Mouse (Mus musculus): ENCODE results near the gene Tyrp1. TPM values are rescaled to one million over a fixed set of nuclear protein-coding genes. Genes with fewer than 3 reads are reported as not detected.

Tyrp1 gene
- total RNA-seq (2014; rRNA removed) (0.15 and 0.43 TPM in 2 replicates), polyA plus RNA-seq (2015; fragmentation: Nextera tagmentation; extraction: Ambion mirVana) (0.09 and 0.11 TPM in 2 replicates)

DNA sequence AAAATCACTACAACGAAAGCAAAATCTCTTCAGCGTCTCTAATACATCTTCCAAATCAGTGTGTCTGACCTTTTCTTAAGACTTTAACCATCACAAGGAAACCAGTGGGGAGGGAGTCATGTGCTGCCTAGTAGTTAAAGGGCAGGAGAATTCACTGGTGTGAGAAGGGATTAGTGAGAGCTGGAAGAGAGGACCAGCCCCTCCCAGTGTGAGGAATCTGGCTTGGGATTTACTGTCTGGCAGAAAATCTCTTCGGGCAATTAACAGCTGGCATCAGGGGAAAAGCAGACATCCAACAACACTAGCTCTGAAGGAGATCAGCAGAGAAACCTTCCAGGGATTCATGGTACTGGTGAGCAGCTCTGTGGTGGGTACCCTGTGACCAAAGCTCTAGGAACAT is at the start of gene Tyrp1:
Gene Tyrp1, plus strand, starts transcription at position 74 of the 400 bp plus-strand sequence.
- H3K36me3 ChIP-seq (ENCODE audit: insufficient read depth) = no peaks in the 10 kb centered on the region
- no peak within 1 kb of the TSS for H3K9ac ChIP-seq
- H3K27me3 ChIP-seq (ENCODE audit: insufficient read depth, low read length) = no peaks in the 10 kb centered on the region
- no peak within 1 kb of the TSS for H3K27ac ChIP-seq (ENCODE audit: low read depth, low read length)
- no peak within 1 kb of the TSS for H3K4me3 ChIP-seq (ENCODE audit: low read depth, low read length)
- no peak within 1 kb of the TSS for H3K4me2 ChIP-seq (ENCODE audit: low read depth)
- peak; percentile 34 for DNase-seq
- no peak for TF ChIP-seq CTCF (IDR thresholded peaks at IDR 0.05; ENCODE audit: low read depth)
- 21% methylated on average over 3 of the region's 3 CpGs for WGBS
- no peaks in the 10 kb centered on the region for H3K9me3 ChIP-seq (ENCODE audit: low read length)
- peak; percentile 69 for ATAC-seq
- no peaks in the 10 kb centered on the region for H3K4me1 ChIP-seq (ENCODE audit: insufficient read depth)

- peak; percentile 32 for DNase-seq
- H3K4me2 ChIP-seq (ENCODE audit: low read depth) = no peak overlapping the region
- TF ChIP-seq CTCF (IDR thresholded peaks at IDR 0.05; ENCODE audit: low read depth) = no peak
- peak; percentile 40 for ATAC-seq
- H3K4me1 ChIP-seq (ENCODE audit: insufficient read depth) = no peaks in the 10 kb centered on the region
- no peaks in the 10 kb centered on the region for H3K27me3 ChIP-seq (ENCODE audit: insufficient read depth, low read length)
- H3K9me3 ChIP-seq (ENCODE audit: low read length) = no peaks in the 10 kb centered on the region
- no peak overlapping the region for H3K9ac ChIP-seq
- H3K27ac ChIP-seq (ENCODE audit: low read depth, low read length) = no peak overlapping the region
- WGBS = 61% methylated on average over 1 of the region's 1 CpGs
- no peaks in the 10 kb centered on the region for H3K36me3 ChIP-seq (ENCODE audit: insufficient read depth)
- no peak overlapping the region for H3K4me3 ChIP-seq (ENCODE audit: low read depth, low read length)
Measured at GRCm38 (mm10) chr4:80788339-80788738, 45.6 kb upstream of the Tyrp1 start.

DNA sequence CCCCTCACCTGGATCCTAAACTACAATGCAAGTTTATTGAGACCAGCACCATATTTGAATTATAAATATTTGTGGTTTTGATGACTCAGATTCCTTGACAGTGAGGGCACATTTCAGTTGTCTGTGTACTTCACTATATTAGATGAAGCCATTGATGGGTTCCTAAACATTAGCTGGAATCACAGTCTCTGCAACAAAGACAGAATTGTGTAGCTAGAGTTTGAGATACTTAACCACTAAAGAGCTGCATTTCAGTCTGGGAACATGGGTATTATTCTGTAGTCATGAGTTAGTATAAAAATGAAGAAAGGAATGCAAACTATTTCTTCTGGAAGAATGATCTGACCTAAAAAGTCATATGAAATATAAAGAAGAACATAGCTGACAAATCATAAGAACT is 14.4 kb upstream of the Tyrp1 start:
- Histone ChIP-seq H3K9ac (no peak overlapping the region), H3K4me1 (ENCODE audit: insufficient read depth) (no peaks in the 10 kb centered on the region), H3K4me2 (ENCODE audit: low read depth) (no peak overlapping the region), H3K27me3 (ENCODE audit: insufficient read depth, low read length) (no peaks in the 10 kb centered on the region), H3K9me3 (ENCODE audit: low read length) (no peaks in the 10 kb centered on the region), H3K36me3 (ENCODE audit: insufficient read depth) (no peaks in the 10 kb centered on the region), H3K27ac (ENCODE audit: low read depth, low read length) (no peak overlapping the region), H3K4me3 (ENCODE audit: low read depth, low read length) (no peak overlapping the region)
- no peak for TF ChIP-seq CTCF (IDR thresholded peaks at IDR 0.05; ENCODE audit: low read depth)
- no peak for ATAC-seq
- DNase-seq = no peak

- Histone ChIP-seq H3K4me3 (ENCODE audit: low read depth, low read length) (no peak overlapping the region), H3K9ac (no peak overlapping the region), H3K4me1 (ENCODE audit: insufficient read depth) (no peaks in the 10 kb centered on the region), H3K27ac (ENCODE audit: low read depth, low read length) (no peak overlapping the region), H3K9me3 (ENCODE audit: low read length) (no peaks in the 10 kb centered on the region), H3K27me3 (ENCODE audit: insufficient read depth, low read length) (no peaks in the 10 kb centered on the region), H3K4me2 (ENCODE audit: low read depth) (no peak overlapping the region), H3K36me3 (ENCODE audit: insufficient read depth) (no peaks in the 10 kb centered on the region)
- no peak for DNase-seq
- ATAC-seq = no peak
- TF ChIP-seq CTCF (IDR thresholded peaks at IDR 0.05; ENCODE audit: low read depth) = no peak
- WGBS = 88% methylated on average over 3 of the region's 3 CpGs
Measured at GRCm38 (mm10) chr4:80821945-80822344, 12.0 kb upstream of the Tyrp1 start.

DNA sequence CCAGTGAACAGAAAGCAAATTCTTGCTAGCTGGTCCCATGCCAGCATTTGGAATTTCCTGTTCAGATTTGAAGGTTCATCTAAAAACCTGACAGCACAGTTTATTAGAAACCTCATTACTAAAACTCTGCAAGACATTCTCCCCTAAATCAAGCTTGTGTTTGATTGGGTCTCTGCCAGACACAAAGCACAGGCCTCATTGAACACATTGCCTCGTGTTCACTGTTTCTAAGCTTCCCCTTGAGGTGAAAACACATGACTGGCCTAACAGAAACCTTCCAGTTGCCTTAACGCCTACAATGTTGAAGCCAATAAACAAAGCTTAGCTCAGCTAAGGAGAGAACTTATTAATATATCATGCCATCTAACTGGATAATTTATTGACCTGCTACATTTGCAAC is 5.7 kb upstream of the Tyrp1 start:
- ATAC-seq = no peak
- DNase-seq = peak; percentile 21
- no peaks in the 10 kb centered on the region for H3K4me1 ChIP-seq (ENCODE audit: insufficient read depth)
- TF ChIP-seq CTCF (IDR thresholded peaks at IDR 0.05; ENCODE audit: low read depth) = no peak
- H3K27me3 ChIP-seq (ENCODE audit: insufficient read depth, low read length) = no peaks in the 10 kb centered on the region
- H3K9me3 ChIP-seq (ENCODE audit: low read length) = no peaks in the 10 kb centered on the region
- H3K27ac ChIP-seq (ENCODE audit: low read depth, low read length) = no peak overlapping the region
- no peak overlapping the region for H3K4me2 ChIP-seq (ENCODE audit: low read depth)
- 22% methylated on average over 2 of the region's 2 CpGs for WGBS
- H3K4me3 ChIP-seq (ENCODE audit: low read depth, low read length) = no peak overlapping the region
- no peaks in the 10 kb centered on the region for H3K36me3 ChIP-seq (ENCODE audit: insufficient read depth)
- no peak overlapping the region for H3K9ac ChIP-seq

GRCm38 (mm10) chr4:80839317-80839716 is 5.4 kb downstream of the Tyrp1 start:
- TF ChIP-seq CTCF (IDR thresholded peaks at IDR 0.05; ENCODE audit: low read depth) = no peak
- no peaks in the 10 kb centered on the region for H3K9me3 ChIP-seq (ENCODE audit: low read length)
- no peak overlapping the region for H3K4me2 ChIP-seq (ENCODE audit: low read depth)
- ATAC-seq = peak; percentile 62
- DNase-seq = peak; percentile 21
- no peak overlapping the region for H3K9ac ChIP-seq
- WGBS = 65% methylated on average over 4 of the region's 4 CpGs
- H3K4me3 ChIP-seq (ENCODE audit: low read depth, low read length) = no peak overlapping the region
- no peak overlapping the region for H3K27ac ChIP-seq (ENCODE audit: low read depth, low read length)
- no peaks in the 10 kb centered on the region for H3K36me3 ChIP-seq (ENCODE audit: insufficient read depth)
- no peaks in the 10 kb centered on the region for H3K27me3 ChIP-seq (ENCODE audit: insufficient read depth, low read length)
- H3K4me1 ChIP-seq (ENCODE audit: insufficient read depth) = no peaks in the 10 kb centered on the region

- WGBS = 70% methylated on average over 1 of the region's 1 CpGs
- Histone ChIP-seq H3K36me3 (ENCODE audit: insufficient read depth) (no peaks in the 10 kb centered on the region), H3K9ac (no peak overlapping the region), H3K27ac (ENCODE audit: low read depth, low read length) (no peak overlapping the region), H3K4me2 (ENCODE audit: low read depth) (no peak overlapping the region), H3K9me3 (ENCODE audit: low read length) (no peaks in the 10 kb centered on the region), H3K27me3 (ENCODE audit: insufficient read depth, low read length) (no peaks in the 10 kb centered on the region), H3K4me1 (ENCODE audit: insufficient read depth) (no peaks in the 10 kb centered on the region), H3K4me3 (ENCODE audit: low read depth, low read length) (no peak overlapping the region)
- DNase-seq = no peak
- no peak for TF ChIP-seq CTCF (IDR thresholded peaks at IDR 0.05; ENCODE audit: low read depth)
- no peak for ATAC-seq
Measured at GRCm38 (mm10) chr4:80841980-80842379, 8.1 kb downstream of the Tyrp1 start.

GRCm38 (mm10) chr4:80843752-80844151 is 9.8 kb downstream of the Tyrp1 start:
- Histone ChIP-seq H3K4me2 (ENCODE audit: low read depth) (no peak overlapping the region), H3K9ac (no peak overlapping the region), H3K36me3 (ENCODE audit: insufficient read depth) (no peaks in the 10 kb centered on the region), H3K27ac (ENCODE audit: low read depth, low read length) (no peak overlapping the region), H3K9me3 (ENCODE audit: low read length) (no peaks in the 10 kb centered on the region), H3K4me1 (ENCODE audit: insufficient read depth) (no peaks in the 10 kb centered on the region), H3K4me3 (ENCODE audit: low read depth, low read length) (no peak overlapping the region), H3K27me3 (ENCODE audit: insufficient read depth, low read length) (no peaks in the 10 kb centered on the region)
- no peak for TF ChIP-seq CTCF (IDR thresholded peaks at IDR 0.05; ENCODE audit: low read depth)
- no peak for DNase-seq
- no peak for ATAC-seq
